Mouse (Mus musculus): ENCODE results near the gene Cyp2c23.

The Cyp2c23 gene

GRCm38 (mm10) chr19:43972129-43972528, 56.9 kb downstream of the Cyp2c23 start:
- no peak for DNase-seq (ENCODE audit: low spot score)

GRCm38 (mm10) chr19:43968436-43969026, 60.5 kb downstream of the Cyp2c23 start:
- no peak for DNase-seq (ENCODE audit: low spot score)

- DNase-seq (ENCODE audit: low spot score) = no peak
These were observed 62.5 kb downstream of the Cyp2c23 start for GRCm38 (mm10) chr19:43966481-43966880.

GRCm38 (mm10) chr19:43965496-43966085, 63.4 kb downstream of the Cyp2c23 start:
- DNase-seq (ENCODE audit: low spot score) = no peak

GRCm38 (mm10) chr19:43962795-43963194, 66.2 kb downstream of the Cyp2c23 start:
- DNase-seq (ENCODE audit: low spot score) = no peak

GRCm38 (mm10) chr19:43961185-43961584, 67.8 kb downstream of the Cyp2c23 start:
- no peak for DNase-seq (ENCODE audit: low spot score)

GRCm38 (mm10) chr19:43960014-43960413, 69.0 kb downstream of the Cyp2c23 start:
- DNase-seq (ENCODE audit: low spot score) = no peak

GRCm38 (mm10) chr19:43959162-43959561, 69.8 kb downstream of the Cyp2c23 start:
- peak; percentile 69 for DNase-seq (ENCODE audit: low spot score)

- DNase-seq (ENCODE audit: low spot score) = no peak
These were observed 71.1 kb downstream of the Cyp2c23 start for GRCm38 (mm10) chr19:43957881-43958280.

GRCm38 (mm10) chr19:43957402-43957801, 71.6 kb downstream of the Cyp2c23 start:
- no peak for DNase-seq (ENCODE audit: low spot score)

GRCm38 (mm10) chr19:43955266-43955665, 73.7 kb downstream of the Cyp2c23 start:
- DNase-seq (ENCODE audit: low spot score) = no peak

All from ovary, postnatal 14 days (tissue).